Mouse (Mus musculus) heart, embryonic 14.5 days (tissue): Measurements from ENCODE around the gene Ceacam10. TPM values are rescaled to one million over a fixed set of nuclear protein-coding genes. Genes with fewer than 3 reads are reported as not detected.

ENCODE experiments used
- ATAC-seq: fragments of 200-750 bp; cut with Nextera tagmentation; 2 replicates; pipeline ENCODE4 v1.8.0; 2017; ENCODE audit warnings: low read depth, moderate TSS enrichment; ENCODE audit not compliant: insufficient number of reproducible peaks, insufficient read depth, low FRiP score
- H3K27ac ChIP-seq, 2 experiments: fragments of 200-500 bp in 1 of 2; fragments of 300-500 bp in 1 of 2; sonication (generic) in 1 of 2; replicated peaks in 1 of 2; 2 replicates each; pipeline ENCODE4 v1.5.1; 2012 to 2014; ENCODE audit warnings: low read depth in 2 of 2, low read length in 2 of 2, control low read depth in 1 of 2, mild to moderate bottlenecking in 1 of 2, mixed read lengths in 1 of 2; ENCODE audit not compliant: control insufficient read depth in 1 of 2, insufficient read depth in 1 of 2
- H3K27me3 ChIP-seq: fragments of 300-500 bp; sonication (generic); 2 replicates; pipeline ENCODE4 v1.6.1; 2014; ENCODE audit warnings: mild to moderate bottlenecking, low read length, control low read depth; ENCODE audit not compliant: control insufficient read depth, insufficient read depth
- H3K36me3 ChIP-seq: fragments of 300-500 bp; sonication (generic); 2 replicates; pipeline ENCODE4 v1.6.1; 2014; ENCODE audit warnings: mild to moderate bottlenecking, control low read depth, low read length, mixed read lengths; ENCODE audit not compliant: control insufficient read depth, insufficient read depth
- H3K4me1 ChIP-seq, 2 experiments: fragments of 200-500 bp in 1 of 2; fragments of 300-500 bp in 1 of 2; sonication (generic) in 1 of 2; 2 replicates each; pipeline ENCODE4 v1.6.1; 2012 to 2014; ENCODE audit warnings: low read length in 2 of 2, control low read depth in 1 of 2, mixed read lengths in 1 of 2; ENCODE audit not compliant: control insufficient read depth in 2 of 2, insufficient read depth in 2 of 2
- H3K4me2 ChIP-seq: fragments of 300-500 bp; sonication (generic); 2 replicates; pipeline ENCODE4 v1.6.1; 2014; ENCODE audit warnings: mild to moderate bottlenecking, low read length
- H3K4me3 ChIP-seq, 2 experiments: fragments of 200-500 bp in 1 of 2; fragments of 300-500 bp in 1 of 2; sonication (generic) in 1 of 2; 2 replicates each; pipeline ENCODE4 v1.5.1; 2012 to 2014; ENCODE audit warnings: low read length in 2 of 2, mild to moderate bottlenecking in 2 of 2, control low read depth in 1 of 2, low read depth in 1 of 2, moderate library complexity in 1 of 2; ENCODE audit not compliant: control insufficient read depth in 1 of 2, insufficient read depth in 1 of 2
- H3K9ac ChIP-seq: fragments of 300-500 bp; sonication (generic); 2 replicates; pipeline ENCODE4 v1.6.1; 2014; ENCODE audit warnings: mild to moderate bottlenecking, low read length
- H3K9me3 ChIP-seq: fragments of 300-500 bp; sonication (generic); 2 replicates; pipeline ENCODE4 v1.6.1; 2016; ENCODE audit warnings: low read length, control low read depth; ENCODE audit not compliant: control insufficient read depth
- WGBS: fragments of 180-500 bp; shearing (Covaris S2); extraction: QIAGEN DNeasy Blood & Tissue Kit; methylation state at CpG from one replicate; pipeline ENCODE4 v1.1.7; 2014; 5-methylcytosine and 5-hydroxymethylcytosine counted together
- polyA plus RNA-seq: library from polyadenylated mRNA; unstranded; fragments of >200 nt; fragmentation: Nextera tagmentation; extraction: Ambion mirVana; gene quantifications from 2 replicates; pipeline ENCODE4 v1.2.1, GENCODE M21; 2014

The Ceacam10 gene
- polyA plus RNA-seq, 1 experiment from 2014 or later, result not detected

GRCm38 (mm10) chr7:24817502-24817901 lies 40.5 kb downstream of the Ceacam10 start:
- no peak overlapping the region for H3K4me2 ChIP-seq
- no peaks in the 10 kb centered on the region for H3K4me1 ChIP-seq
- WGBS, result 1% methylated on average over 3 of the region's 3 CpGs
- no peak overlapping the region for H3K4me3 ChIP-seq
- H3K9me3 ChIP-seq, result no peaks in the 10 kb centered on the region
- ATAC-seq, result no peak
- no peak overlapping the region for H3K27ac ChIP-seq
- H3K9ac ChIP-seq, result no peak overlapping the region
- H3K27me3 ChIP-seq, result no peaks in the 10 kb centered on the region
- H3K36me3 ChIP-seq, result no peaks in the 10 kb centered on the region

GRCm38 (mm10) chr7:24824452-24824851 lies 47.4 kb downstream of the Ceacam10 start:
- Histone ChIP-seq H3K4me2 (no peak overlapping the region), H3K4me3 (no peak overlapping the region), H3K9me3 (no peaks in the 10 kb centered on the region), H3K36me3 (no peaks in the 10 kb centered on the region), H3K4me1 (no peaks in the 10 kb centered on the region), H3K9ac (no peak overlapping the region), H3K27ac (no peak overlapping the region), H3K27me3 (no peaks in the 10 kb centered on the region)
- no peak for ATAC-seq
- 55% methylated on average over 7 of the region's 7 CpGs for WGBS

- H3K4me3 ChIP-seq, result no peak overlapping the region
- no peak overlapping the region for H3K27ac ChIP-seq
- no peak overlapping the region for H3K4me2 ChIP-seq
- 80% methylated on average over 4 of the region's 4 CpGs for WGBS
- H3K27me3 ChIP-seq, result no peaks in the 10 kb centered on the region
- no peak overlapping the region for H3K9ac ChIP-seq
- H3K4me1 ChIP-seq, result no peaks in the 10 kb centered on the region
- no peak for ATAC-seq
- H3K36me3 ChIP-seq, result no peaks in the 10 kb centered on the region
- no peaks in the 10 kb centered on the region for H3K9me3 ChIP-seq
Observed at GRCm38 (mm10) chr7:24827181-24827580, 50.2 kb downstream of the Ceacam10 start.

Other genes starting within 250 kb of the Ceacam10 start
- 7.4 and 8.0 TPM in 2 replicates for gene Irgq, start 246.5 kb upstream of the Ceacam10 start, polyA plus RNA-seq
- not detected in 2 replicates for gene Pinlyp, start 231.1 kb upstream of the Ceacam10 start, polyA plus RNA-seq
- 54.6 and 57.4 TPM in 2 replicates for gene Xrcc1, start 230.9 kb upstream of the Ceacam10 start, polyA plus RNA-seq
- gene Ethe1, start 189.7 kb upstream of the Ceacam10 start, polyA plus RNA-seq, result 24.8 and 26.2 TPM in 2 replicates
- gene Zfp575, start 189.6 kb upstream of the Ceacam10 start, polyA plus RNA-seq, result 0.36 and 0.49 TPM in 2 replicates
- gene Phldb3, start 166.4 kb upstream of the Ceacam10 start, polyA plus RNA-seq, result 0.08 TPM in 1 of 2 replicates, not detected in the other
- not detected in 2 replicates for gene Lypd3, start 140.7 kb upstream of the Ceacam10 start, polyA plus RNA-seq
- gene Tex101, start 100.5 kb upstream of the Ceacam10 start, polyA plus RNA-seq, result not detected in 2 replicates
- gene BC049730, start 68.0 kb upstream of the Ceacam10 start, polyA plus RNA-seq, result not detected in 2 replicates
- not detected in 2 replicates for gene Gm4763, start 50.3 kb upstream of the Ceacam10 start, polyA plus RNA-seq
- gene Cd177, start 16.9 kb upstream of the Ceacam10 start, polyA plus RNA-seq, result not detected in 2 replicates
- gene Gm9844, start 85.0 kb downstream of the Ceacam10 start, polyA plus RNA-seq, result 13.5 and 14.2 TPM in 2 replicates
- gene Lypd4, start 92.7 kb downstream of the Ceacam10 start, polyA plus RNA-seq, result not detected in 2 replicates
- gene Dmrtc2, start 92.9 kb downstream of the Ceacam10 start, polyA plus RNA-seq, result not detected in 2 replicates
- 1,418 and 1,656 TPM in 2 replicates for gene Rps19, start 107.2 kb downstream of the Ceacam10 start, polyA plus RNA-seq
- not detected in 2 replicates for gene Cd79a, start 120.2 kb downstream of the Ceacam10 start, polyA plus RNA-seq
- 58.4 and 63.3 TPM in 2 replicates for gene Arhgef1, start 125.7 kb downstream of the Ceacam10 start, polyA plus RNA-seq
- not detected in 2 replicates for gene Gm4881, start 167.3 kb downstream of the Ceacam10 start, polyA plus RNA-seq
- gene Rabac1, start 195.5 kb downstream of the Ceacam10 start, polyA plus RNA-seq, result 254 and 263 TPM in 2 replicates
- 0.67 and 0.76 TPM in 2 replicates for gene Atp1a3, start 228.8 kb downstream of the Ceacam10 start, polyA plus RNA-seq